Mouse (Mus musculus) lung, postnatal 36 days (tissue): ENCODE results near the gene Sez6l.

Experiments used
- DNase-seq: peaks from one replicate; pipeline ENCODE4 v3.0.0; 2022; ENCODE audit warnings: mixed read lengths

Sez6l gene

GRCm38 (mm10) chr5:112378716-112379115 is 198.3 kb downstream of the Sez6l start:
- DNase-seq, result no peak

GRCm38 (mm10) chr5:112377380-112377779 is 199.6 kb downstream of the Sez6l start:
- DNase-seq, result no peak

- DNase-seq, result no peak
Observed at GRCm38 (mm10) chr5:112376111-112376510, 200.9 kb downstream of the Sez6l start.

GRCm38 (mm10) chr5:112371933-112372332 is 205.1 kb downstream of the Sez6l start:
- DNase-seq, result no peak

GRCm38 (mm10) chr5:112370236-112370813 is 206.7 kb downstream of the Sez6l start:
- DNase-seq, result no peak

GRCm38 (mm10) chr5:112369326-112369725 is 207.7 kb downstream of the Sez6l start:
- DNase-seq, result no peak
